Mouse (Mus musculus) lung, embryonic 14.5 days (tissue): ENCODE measurements around the gene Slc22a3. TPM values are rescaled to one million over a fixed set of nuclear protein-coding genes. Genes with fewer than 3 reads are reported as not detected.

Source experiments
- ATAC-seq: fragments of 200-750 bp; cut with Nextera tagmentation; 2 replicates; pipeline ENCODE4 v1.8.0; 2017; ENCODE audit warnings: mild to moderate bottlenecking, moderate TSS enrichment, moderate library complexity; ENCODE audit not compliant: insufficient read depth
- DNase-seq: peaks from one replicate; pipeline ENCODE4 v3.0.0-alpha.2; 2015
- H3K27ac ChIP-seq: fragments of 300-500 bp; sonication (generic); 2 replicates; pipeline ENCODE4 v1.5.1; 2014; ENCODE audit warnings: low read depth, mild to moderate bottlenecking, moderate library complexity
- H3K27me3 ChIP-seq: fragments of 300-500 bp; sonication (generic); 2 replicates; pipeline ENCODE4 v1.6.1; 2014; ENCODE audit warnings: low read length, control low read depth; ENCODE audit not compliant: insufficient read depth
- H3K36me3 ChIP-seq: fragments of 300-500 bp; sonication (generic); 2 replicates; pipeline ENCODE4 v1.6.1; 2014; ENCODE audit warnings: control low read depth; ENCODE audit not compliant: insufficient read depth
- H3K4me1 ChIP-seq: fragments of 300-500 bp; sonication (generic); 2 replicates; pipeline ENCODE4 v1.6.1; 2014; ENCODE audit warnings: antibody characterized with exemption, control low read depth; ENCODE audit not compliant: insufficient read depth
- H3K4me2 ChIP-seq: fragments of 300-500 bp; sonication (generic); 2 replicates; pipeline ENCODE4 v1.6.1; 2014; ENCODE audit warnings: mild to moderate bottlenecking
- H3K4me3 ChIP-seq: fragments of 300-500 bp; sonication (generic); 2 replicates; pipeline ENCODE4 v1.5.1; 2014; ENCODE audit warnings: low read depth, low read length
- H3K9ac ChIP-seq: fragments of 300-500 bp; sonication (generic); 2 replicates; pipeline ENCODE4 v1.6.1; 2014
- H3K9me3 ChIP-seq: fragments of 300-500 bp; sonication (generic); 2 replicates; pipeline ENCODE4 v1.6.1; 2016; ENCODE audit warnings: low read depth, low read length, control low read depth
- CTCF ChIP-seq: IDR thresholded peaks from 2 replicates; pipeline ENCODE4 v1.5.1; 2016; ENCODE audit warnings: antibody characterized with exemption, low read depth
- WGBS: fragments of 180-500 bp; shearing (Covaris S2); extraction: QIAGEN DNeasy Blood & Tissue Kit; methylation state at CpG from one replicate; pipeline ENCODE4 v1.1.7; 2014; 5-methylcytosine and 5-hydroxymethylcytosine counted together
- polyA plus RNA-seq: library from polyadenylated mRNA; unstranded; fragments of >200 nt; fragmentation: Nextera tagmentation; extraction: Ambion mirVana; gene quantifications from 2 replicates; pipeline ENCODE4 v1.2.1, GENCODE M21; 2014

Slc22a3 gene
- polyA plus RNA-seq, 1 experiment from 2014 or later = 0.26 TPM

- H3K9ac ChIP-seq = no peak overlapping the region
- no peaks in the 10 kb centered on the region for H3K27me3 ChIP-seq
- H3K36me3 ChIP-seq = no peaks in the 10 kb centered on the region
- H3K9me3 ChIP-seq = no peaks in the 10 kb centered on the region
- no peak for TF ChIP-seq CTCF
- H3K4me3 ChIP-seq = no peak overlapping the region
- DNase-seq = no peak
- no peak overlapping the region for H3K4me2 ChIP-seq
- WGBS = 46% methylated on average over 19 of the region's 19 CpGs
- H3K27ac ChIP-seq = peak overlapping the region; percentile 56; the same call in 1 of the 2 replicates
- no peak for ATAC-seq
- peaks cover 8% of the 10 kb centered on the region; the same call in 1 of the 2 replicates for H3K4me1 ChIP-seq
Measured at GRCm38 (mm10) chr17:12419491-12420079, 87.9 kb downstream of the Slc22a3 start.

- WGBS = 36% methylated on average over 6 of the region's 6 CpGs
- peak; percentile 29 for ATAC-seq
- Histone ChIP-seq H3K4me3 (no peak overlapping the region), H3K9ac (no peak overlapping the region), H3K9me3 (no peaks in the 10 kb centered on the region), H3K36me3 (no peaks in the 10 kb centered on the region), H3K4me1 (peaks cover 14% of the 10 kb centered on the region; the same call in 1 of the 2 replicates), H3K27me3 (no peaks in the 10 kb centered on the region), H3K4me2 (no peak overlapping the region), H3K27ac (peak overlapping the region; percentile 55; the same call in 1 of the 2 replicates)
- peak; percentile 95 for DNase-seq
- peak; percentile 91 for TF ChIP-seq CTCF
Measured at GRCm38 (mm10) chr17:12416250-12416895, 91.1 kb downstream of the Slc22a3 start.

- ATAC-seq (peak; percentile 9; the same call in 1 of the 2 replicates), DNase-seq (peak; percentile 46)
- Histone ChIP-seq H3K4me1 (peaks cover 14% of the 10 kb centered on the region; the same call in 1 of the 2 replicates), H3K27me3 (no peaks in the 10 kb centered on the region), H3K4me2 (no peak overlapping the region), H3K27ac (peak overlapping the region; percentile 22), H3K4me3 (no peak overlapping the region), H3K36me3 (no peaks in the 10 kb centered on the region), H3K9ac (no peak overlapping the region), H3K9me3 (no peaks in the 10 kb centered on the region)
- no peak for TF ChIP-seq CTCF
- WGBS = 27% methylated on average over 5 of the region's 5 CpGs
Measured at GRCm38 (mm10) chr17:12415741-12416140, 91.8 kb downstream of the Slc22a3 start.

GRCm38 (mm10) chr17:12415031-12415735, 92.3 kb downstream of the Slc22a3 start:
- ATAC-seq = peak; percentile 23; the same call in 1 of the 2 replicates
- DNase-seq = peak; percentile 33
- no peak overlapping the region for H3K9ac ChIP-seq
- H3K9me3 ChIP-seq = no peaks in the 10 kb centered on the region
- H3K27ac ChIP-seq = peak overlapping the region; percentile 22
- 28% methylated on average over 15 of the region's 15 CpGs for WGBS
- H3K27me3 ChIP-seq = no peaks in the 10 kb centered on the region
- H3K4me3 ChIP-seq = no peak overlapping the region
- peaks cover 14% of the 10 kb centered on the region; the same call in 1 of the 2 replicates for H3K4me1 ChIP-seq
- H3K4me2 ChIP-seq = no peak overlapping the region
- no peaks in the 10 kb centered on the region for H3K36me3 ChIP-seq
- TF ChIP-seq CTCF = no peak

- H3K9ac ChIP-seq = no peak overlapping the region
- H3K4me1 ChIP-seq = peaks cover 20% of the 10 kb centered on the region; the same call in 1 of the 2 replicates
- no peaks in the 10 kb centered on the region for H3K36me3 ChIP-seq
- no peak overlapping the region for H3K4me2 ChIP-seq
- no peak overlapping the region for H3K4me3 ChIP-seq
- no peak for TF ChIP-seq CTCF
- no peak overlapping the region; the same call in 1 of the 2 replicates for H3K27ac ChIP-seq
- DNase-seq (no peak), ATAC-seq (0 out of 2 replicates have a peak, but pooled peaks have one; percentile 3)
- no peaks in the 10 kb centered on the region for H3K27me3 ChIP-seq
- no peaks in the 10 kb centered on the region for H3K9me3 ChIP-seq
- 47% methylated on average over 3 of the region's 3 CpGs for WGBS
Measured at GRCm38 (mm10) chr17:12412891-12413237, 94.6 kb downstream of the Slc22a3 start.

- no peaks in the 10 kb centered on the region for H3K36me3 ChIP-seq
- H3K4me2 ChIP-seq = no peak overlapping the region
- DNase-seq = peak; percentile 95
- ATAC-seq = peak; percentile 90
- TF ChIP-seq CTCF = no peak
- H3K9me3 ChIP-seq = no peaks in the 10 kb centered on the region
- WGBS = 37% methylated on average over 10 of the region's 10 CpGs
- peak overlapping the region; percentile 75 for H3K27ac ChIP-seq
- H3K27me3 ChIP-seq = no peaks in the 10 kb centered on the region
- no peak overlapping the region for H3K4me3 ChIP-seq
- peaks cover 20% of the 10 kb centered on the region; the same call in 1 of the 2 replicates for H3K4me1 ChIP-seq
- H3K9ac ChIP-seq = no peak overlapping the region
Measured at GRCm38 (mm10) chr17:12412181-12412890, 95.2 kb downstream of the Slc22a3 start.
